Mouse (Mus musculus): Measurements from ENCODE around the gene Smim5.

- no peak for TF ChIP-seq TCF12 (IDR thresholded peaks at IDR 0.05; ENCODE audit: insufficient read depth, poor library complexity, severe bottlenecking)
- no peak for TF ChIP-seq POLR2AphosphoS2 (IDR thresholded peaks at IDR 0.05; ENCODE audit: insufficient read length, low read depth)
- no peak for TF ChIP-seq TCF3 (IDR thresholded peaks at IDR 0.05; ENCODE audit: insufficient read length, low read depth)
- TF ChIP-seq POLR2A (IDR thresholded peaks at IDR 0.05; ENCODE audit: insufficient read length, low read depth) = no peak
Measured at GRCm38 (mm10) chr11:115906521-115906920, 6.8 kb downstream of the Smim5 start.
